Mouse (Mus musculus) spleen, embryonic (tissue): ENCODE measurements around the gene Large2.

Experiments
- CTCF ChIA-PET: fragments of 350-600 bp; sonication (Branson Sonifier 250); formaldehyde crosslinking; loops from one replicate; lab custom pipeline; 2022; lab: Charles Lee

Gene Large2

DNA sequence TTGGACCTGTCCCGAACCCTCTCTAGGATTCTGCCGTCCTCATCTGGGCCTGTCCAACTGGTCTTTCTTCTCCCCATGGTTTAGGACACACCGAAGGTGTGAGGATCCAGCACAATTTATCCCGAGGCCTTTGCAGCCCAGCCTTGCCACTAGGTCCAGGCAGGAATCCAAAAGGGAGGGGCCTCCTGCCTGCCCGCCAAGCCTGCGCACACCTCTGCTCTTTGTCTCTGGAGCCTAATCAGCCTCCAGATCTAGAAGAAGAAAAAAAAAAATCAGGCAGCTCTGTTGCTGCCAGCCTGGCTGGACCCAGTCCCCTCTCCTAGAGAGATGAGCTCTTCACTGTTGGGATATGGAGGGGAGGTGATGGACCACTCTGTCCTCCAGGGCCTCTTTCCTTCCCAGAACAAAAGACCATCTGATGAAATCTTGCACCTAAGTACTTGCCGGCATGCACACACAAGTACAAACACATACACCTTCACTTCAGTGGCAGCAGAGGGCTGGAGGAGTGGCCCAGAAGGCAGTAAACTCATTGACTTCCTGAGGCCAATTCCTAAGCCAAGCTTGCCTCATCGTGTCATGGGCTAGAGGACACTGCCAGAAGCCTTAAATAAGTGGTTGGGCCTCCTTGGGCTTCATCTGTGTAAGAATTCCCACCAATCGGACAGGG lies 1.8 kb downstream of the Large2 start:
- CTCF ChIA-PET, result no interaction called here

DNA sequence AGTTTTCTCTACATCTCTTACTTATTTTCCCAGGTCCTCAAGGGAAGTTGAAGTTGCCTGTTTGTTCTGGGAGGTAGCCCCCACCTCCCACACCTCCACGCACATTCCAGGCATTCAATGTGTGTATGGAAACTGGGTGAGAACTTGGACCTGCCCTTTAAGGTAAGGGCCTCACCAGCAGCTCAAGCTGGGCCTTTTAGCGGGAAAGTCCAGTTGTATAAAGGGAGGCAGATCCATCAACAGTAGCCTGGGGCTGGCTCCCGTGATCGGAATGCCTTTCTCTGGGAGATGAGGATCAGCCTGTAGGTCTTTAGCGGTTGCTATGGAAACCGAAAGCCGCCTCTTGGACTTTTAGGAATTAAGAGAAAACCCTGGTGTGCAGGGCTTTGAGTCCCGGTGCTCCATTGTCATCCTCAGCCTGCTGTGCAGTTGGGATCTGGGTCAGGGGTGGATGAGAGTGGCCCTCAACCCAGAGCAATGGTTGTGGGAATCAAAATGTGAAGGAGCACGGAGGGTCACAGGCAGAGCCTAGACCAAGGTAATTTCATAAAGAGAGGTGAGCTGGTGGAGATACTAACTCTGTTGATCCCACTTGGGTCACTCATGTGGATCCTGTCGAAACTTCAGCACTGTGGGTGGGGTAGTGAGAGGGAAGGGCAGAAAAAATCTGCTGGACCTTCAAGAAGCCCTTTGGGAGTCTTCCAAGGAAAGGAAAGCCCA lies 2.5 kb downstream of the Large2 start:
- CTCF ChIA-PET, result no interaction called here

DNA sequence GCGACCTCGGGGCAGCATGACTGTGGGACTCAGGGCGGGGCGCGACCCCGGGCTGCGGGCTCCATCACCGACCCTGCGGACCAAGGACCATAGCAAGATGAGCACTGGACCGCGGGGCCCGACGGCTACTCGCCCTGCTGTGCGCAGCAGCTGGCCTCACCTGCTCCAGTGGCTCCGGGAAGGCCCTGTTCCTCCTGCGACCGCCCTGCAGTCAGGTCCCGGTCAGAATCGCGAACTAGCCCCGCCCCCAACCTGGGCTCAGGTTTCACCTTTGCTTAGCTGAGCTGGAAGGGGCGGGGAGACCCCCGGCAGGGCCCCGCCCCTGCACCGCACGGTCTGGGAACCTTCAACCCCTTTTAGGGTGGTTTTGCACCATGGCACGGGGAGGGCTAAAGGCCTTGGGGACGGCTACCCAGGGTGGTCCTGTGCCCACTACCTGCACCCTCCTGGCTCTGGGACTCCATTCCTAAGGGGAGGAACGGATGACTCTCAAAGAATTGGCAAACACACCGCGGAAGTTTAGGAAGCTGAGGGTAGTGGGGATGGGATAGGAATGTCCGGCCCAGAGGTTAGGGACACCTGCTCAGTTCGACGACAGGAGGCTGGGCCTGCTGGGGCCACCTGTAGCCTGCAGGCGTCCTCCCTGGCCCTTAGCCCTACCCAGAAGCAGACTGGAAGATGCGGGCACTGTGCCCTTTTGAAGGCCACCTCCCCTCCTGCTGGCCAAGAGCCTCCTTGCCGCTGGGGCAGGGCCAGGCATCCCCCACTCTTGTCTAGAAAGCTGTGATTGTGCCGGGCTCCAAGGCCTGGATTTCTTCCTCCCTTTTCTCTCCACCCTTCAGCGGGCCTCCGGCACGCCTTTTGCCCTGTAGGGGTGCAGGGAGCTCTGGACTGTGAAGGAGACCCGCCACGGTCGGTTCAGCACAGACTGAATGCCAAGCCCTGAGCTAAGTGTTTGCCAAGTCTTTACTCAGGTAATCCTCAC lies 3.6 kb downstream of the Large2 start:
- CTCF ChIA-PET, result no interaction called here

DNA sequence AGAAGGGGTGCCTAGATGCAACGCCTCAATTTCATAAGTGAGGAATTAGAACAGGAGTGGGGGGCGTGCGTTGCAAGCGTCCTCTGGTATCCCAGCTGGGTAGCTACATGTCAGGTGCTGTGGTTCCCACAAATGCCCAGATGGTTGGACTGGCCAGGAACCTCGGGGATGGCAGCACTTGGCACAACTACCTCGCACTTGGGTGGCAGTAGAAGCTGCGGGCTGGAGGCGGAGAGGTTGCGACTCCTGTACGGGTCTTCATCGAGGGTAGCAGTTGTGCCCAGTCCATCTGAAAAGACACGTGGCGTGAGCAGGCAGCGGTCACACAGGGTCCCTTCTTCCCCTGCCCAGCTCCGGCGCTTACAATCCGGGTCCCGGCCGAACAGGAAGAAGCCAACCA lies 4.3 kb downstream of the Large2 start:
- CTCF ChIA-PET, result no interaction called here

DNA sequence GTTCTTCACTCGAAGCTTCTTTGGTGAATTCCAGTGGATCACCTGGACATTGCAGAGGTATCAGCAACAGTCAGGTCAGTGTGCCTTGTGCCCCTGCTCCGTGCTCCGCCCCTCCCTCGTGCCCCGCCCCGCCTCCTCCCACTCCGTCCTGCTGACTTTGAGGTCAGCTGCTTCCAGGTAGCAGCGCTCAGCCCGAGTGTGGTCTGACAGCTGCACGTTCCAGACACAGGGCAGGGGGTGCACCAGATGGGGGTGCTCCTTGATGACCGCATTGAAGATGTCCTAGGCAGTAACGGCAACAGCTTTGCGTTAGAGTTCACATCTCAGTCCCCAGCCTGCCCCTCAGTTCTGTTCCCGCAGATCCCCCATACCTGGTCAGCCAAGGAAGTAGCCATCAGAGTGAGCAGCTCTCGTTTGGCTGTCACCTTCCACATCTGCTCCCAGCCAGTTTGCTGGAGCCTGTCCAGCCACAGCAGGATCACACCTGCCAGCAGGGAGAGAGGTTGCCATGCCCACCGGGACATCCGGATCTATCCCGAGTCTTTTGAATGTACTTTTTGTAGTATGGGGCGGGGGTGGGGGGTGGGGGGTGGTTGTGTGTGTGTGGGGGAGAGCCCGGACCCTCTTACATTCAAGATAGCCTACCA lies 7.2 kb downstream of the Large2 start:
- CTCF ChIA-PET, result no interaction called here

DNA sequence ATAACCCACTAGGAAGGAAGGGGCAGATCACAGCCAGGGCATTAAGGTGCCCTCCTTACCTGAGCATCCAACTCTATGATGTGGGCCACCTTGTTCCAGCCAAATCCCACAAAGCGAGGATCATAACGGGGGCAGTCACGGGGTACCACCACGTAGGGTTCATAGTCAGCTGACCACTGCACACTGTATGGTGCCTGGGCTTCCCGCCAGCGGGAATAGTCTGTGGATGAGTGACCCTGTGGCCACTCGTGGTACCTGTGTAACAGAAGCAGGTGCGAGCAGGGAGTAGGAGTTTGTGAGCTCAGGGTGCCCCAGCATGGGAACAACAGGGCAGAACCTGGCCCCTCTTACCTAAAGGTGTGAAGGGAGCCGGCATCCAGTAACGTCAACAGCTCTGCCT lies 9.1 kb downstream of the Large2 start:
- CTCF ChIA-PET, result no interaction called here

DNA sequence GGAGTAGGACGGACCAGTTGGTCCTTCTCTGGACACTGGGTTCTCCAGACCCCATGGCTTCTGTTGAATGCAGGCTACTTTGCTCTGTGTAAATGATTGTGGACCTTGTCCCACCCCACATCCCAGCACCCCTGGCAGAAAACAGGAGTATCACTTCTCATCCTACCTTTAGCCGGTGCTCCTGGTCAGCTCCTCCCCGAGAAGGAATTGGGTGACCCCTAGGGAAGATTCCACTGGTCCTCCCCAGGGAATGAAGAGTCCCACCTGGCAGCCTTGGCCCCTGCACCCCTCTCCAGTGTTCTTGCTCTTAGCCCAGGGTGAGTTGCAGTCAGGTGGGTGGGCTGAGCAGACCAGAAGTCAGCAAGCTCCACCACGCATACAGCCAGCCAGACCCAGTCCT lies 10.6 kb downstream of the Large2 start:
- CTCF ChIA-PET, result no interaction called here

DNA sequence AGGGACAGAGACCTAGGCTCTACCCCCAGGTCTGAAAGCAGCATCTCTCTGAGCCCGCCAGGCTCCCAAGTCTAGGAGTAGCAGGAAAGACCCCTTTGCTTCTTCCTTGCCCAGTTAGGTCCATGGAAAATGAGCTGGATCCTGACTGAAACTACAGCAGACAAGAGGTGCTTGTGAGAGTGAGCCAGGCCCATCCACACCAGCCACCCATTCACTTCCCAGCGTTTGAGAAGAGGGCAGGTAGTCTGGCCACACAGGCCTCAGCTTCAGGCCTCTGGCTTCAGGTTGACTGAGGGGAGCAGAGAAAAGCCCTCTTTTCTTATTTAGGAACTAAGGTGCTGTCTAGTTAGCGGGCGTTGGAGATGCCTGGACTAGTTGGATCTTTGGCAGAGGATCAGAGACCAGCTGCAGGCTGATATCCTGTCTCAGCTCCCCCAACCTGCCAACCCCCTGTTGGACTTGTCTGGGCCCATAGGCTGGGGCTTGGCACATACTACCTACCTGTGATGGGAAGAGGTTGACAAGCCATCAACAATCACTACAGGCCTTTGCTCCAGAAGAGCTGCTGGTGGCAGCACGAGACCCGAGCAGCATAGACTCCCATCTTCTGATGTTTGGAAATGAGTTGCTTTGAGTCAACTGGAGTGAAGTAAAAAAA lies 12.0 kb downstream of the Large2 start:
- CTCF ChIA-PET, result no interaction called here

DNA sequence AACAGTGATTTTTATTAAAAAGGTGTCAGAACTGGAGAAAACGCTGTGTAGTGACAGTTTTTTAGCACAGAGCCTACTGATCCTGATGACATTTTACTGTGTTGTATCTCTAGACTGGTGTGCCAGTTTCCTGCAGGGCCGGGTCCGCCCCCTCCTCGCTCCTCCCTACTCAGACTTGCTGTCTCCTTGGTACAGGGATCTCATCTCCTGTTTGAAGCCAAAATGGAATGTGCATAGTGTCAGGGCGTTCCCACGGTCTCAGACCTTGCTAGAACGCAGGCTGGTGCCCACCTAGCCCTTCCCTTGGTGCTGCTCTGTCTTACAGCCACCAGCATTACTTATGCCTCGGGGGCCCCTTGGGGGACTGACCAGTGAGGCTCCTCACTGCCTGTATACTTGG lies 12.9 kb downstream of the Large2 start:
- CTCF ChIA-PET, result no interaction called here

DNA sequence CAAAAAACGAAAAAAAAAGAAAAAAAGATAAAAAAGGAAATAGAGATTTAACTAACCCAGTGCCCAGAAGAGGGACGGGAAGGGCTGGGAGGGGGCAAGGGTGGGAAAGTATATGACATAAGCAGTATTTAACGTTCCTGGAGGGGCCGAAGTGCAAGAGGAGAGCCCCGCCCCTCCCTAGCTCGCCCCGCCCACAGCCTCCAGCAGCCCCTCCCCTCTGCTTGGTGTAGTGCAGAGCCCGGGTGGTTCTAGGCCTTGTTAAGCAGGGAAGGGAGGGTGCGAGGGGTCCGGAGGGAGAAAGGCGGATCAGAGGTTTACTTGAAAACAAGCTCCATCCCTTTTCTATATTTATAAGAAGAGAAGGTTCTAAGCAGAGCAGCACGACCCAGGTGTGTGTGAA lies 13.8 kb downstream of the Large2 start:
- CTCF ChIA-PET, result no interaction called here

DNA sequence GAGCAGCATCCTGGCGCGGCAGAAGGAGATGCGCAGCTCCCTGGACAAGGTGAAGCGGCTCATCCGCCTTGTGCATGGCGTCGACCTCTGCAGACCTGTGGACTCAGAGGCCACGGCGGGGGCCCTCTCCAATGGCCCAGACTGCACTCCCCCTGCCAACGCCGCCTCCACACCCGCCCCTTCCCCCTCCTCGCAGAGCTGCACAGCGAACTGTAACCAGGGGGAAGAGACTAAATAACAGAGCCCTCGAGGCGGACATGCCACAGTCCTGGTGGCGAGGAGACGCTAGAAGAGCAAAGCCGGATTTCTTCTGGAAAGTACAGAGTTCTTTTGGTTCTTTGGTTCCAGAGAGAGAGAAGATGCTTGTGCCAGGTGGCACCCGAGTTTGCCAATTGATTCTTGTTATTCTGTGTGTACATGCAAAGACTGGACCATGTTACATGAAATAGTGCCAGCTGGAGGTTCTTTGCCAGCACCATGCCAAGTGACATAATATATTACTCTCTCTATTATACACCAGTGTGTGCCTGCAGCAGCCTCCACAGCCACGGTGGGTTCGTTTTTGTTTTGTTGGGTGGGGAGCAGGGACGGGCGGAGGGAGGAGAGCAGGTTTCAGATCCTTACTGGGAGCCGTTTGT lies 14.4 kb downstream of the Large2 start:
- CTCF ChIA-PET, result no interaction called here

DNA sequence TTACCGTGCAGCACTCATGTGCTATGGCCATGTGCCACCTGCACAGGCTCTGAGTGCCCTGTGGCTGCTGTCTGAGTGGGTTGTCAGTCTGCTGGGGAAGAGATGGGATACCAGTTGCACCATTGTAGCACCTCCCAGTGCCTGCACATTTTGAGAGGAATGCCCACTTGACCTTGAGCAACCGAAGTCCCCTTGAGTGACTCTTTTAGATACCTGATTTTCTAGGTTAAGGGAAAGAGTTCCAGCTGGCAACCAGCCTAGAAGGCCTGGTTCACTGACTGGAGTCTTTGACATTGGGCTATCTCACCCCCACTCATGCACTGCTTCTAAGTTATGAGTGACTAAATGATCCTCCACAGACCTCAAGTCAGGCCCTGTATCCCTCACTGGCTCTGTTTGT lies 15.4 kb downstream of the Large2 start:
- CTCF ChIA-PET, result no interaction called here

DNA sequence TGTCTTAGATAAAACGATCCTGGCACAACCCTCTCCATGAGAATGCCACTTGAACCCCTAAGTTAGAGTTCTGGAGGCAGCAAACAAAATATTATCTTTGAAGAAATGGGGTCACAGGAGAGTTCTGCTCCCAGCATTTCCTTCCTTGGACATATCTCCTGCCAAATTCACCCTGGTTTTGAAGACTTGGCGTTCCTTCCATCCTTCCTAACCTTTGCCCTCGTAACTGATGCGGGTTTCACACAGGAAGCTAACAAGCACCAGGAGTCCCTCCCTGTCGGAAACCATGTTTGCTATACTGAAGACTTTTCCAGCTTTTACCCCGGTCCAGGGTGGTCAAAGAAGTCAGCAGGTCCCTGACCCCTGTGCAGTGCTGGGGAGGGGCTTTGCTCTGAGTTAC lies 20.4 kb downstream of the Large2 start:
- CTCF ChIA-PET, result no interaction called here

DNA sequence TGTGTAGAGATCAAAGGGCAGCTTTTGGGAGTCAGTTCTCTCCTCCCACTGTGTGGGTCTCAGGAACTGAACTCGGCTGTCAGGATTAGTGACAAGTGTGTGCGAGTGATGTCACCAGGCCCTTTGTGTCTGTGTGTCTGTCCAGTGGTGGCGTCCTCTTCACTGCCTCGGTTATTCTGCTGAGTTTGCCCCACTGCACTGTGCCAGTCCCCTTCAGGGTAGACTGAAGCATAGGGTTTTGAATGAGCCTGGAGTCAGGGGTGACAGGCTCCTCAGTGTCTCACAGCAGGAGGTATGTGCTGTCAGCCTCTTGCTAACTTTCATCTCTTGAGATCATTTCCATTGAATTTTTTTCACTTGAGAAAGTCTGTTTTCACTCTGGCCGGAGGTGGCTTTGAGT lies 21.3 kb downstream of the Large2 start:
- CTCF ChIA-PET, result no interaction called here

DNA sequence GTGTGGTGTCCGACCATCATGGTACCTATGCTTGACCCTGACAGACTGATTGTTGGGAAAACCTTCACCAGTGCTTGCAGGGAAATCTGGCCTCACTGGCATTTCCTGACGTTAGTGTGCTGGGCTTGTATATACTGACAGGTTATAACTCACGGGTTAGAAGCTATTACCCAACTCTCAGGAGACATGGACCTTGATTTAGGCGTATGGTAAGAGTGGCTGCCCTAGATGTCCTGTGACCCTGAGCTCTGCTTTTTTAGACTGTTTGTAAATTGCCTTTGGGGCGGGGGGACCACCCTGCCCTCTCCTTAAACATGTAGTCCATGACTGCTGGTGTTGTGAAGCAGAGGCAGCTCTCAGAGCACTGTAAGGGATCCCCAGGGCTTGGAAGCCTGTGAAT lies 24.0 kb downstream of the Large2 start:
- CTCF ChIA-PET, result no interaction called here

DNA sequence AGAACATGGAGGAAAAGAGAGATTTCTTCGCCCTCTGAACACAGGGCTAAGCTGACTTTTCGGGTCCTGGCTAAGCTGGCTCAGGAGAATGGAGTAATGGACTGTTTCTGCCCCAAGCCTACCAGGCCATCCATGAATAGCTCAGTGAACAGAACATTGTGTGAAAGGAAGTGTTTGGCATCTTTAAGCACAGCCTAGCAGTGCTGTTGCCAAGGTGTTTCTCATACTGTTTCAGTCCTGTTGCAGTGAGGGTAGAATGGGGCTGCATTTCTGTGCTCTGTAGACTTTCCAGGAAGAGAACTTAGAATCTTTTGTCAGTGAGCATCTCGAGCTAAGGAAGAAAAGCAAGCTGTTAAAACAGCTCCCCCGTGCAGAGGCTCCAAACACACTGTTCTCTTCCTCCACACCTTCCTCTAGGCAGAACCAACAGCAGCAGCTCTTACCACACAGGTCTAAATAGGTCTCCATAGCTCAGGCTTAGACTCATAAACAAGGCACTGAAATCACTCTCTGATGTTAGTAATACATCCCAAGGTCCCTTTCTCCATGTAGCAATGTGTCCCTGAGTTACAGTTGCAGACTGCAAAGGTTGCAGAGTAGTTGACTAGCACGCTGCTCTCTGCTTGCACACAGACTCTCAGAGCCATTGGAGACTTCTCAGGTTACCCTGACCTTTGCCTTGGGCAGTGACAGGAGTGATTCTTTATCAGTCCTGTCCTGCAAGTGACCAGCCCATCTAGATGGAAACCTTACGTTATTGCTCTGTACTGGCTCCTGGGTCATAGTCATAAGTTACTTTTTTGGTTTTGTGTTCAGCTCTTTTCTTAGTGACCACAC lies 24.9 kb downstream of the Large2 start:
- CTCF ChIA-PET, result no interaction called here

DNA sequence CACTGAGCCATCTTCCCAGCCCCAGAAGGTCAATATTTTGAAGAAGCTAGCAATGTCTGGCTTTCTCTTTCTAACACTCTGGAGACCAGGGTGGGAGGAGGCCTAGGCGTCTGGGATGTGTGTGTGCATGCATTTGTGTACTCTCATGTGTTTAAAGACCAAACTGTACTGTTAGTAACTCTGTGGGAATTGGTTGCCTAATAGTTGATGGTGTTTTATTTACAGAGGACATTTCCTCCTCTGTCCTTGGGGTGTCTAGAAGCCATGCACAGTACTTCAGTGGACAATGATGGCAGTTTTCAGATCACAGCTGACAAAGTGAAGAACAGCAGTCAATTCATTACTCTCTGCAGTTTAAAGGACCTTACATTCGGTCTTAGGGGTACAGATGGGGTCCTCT lies 27.5 kb downstream of the Large2 start:
- CTCF ChIA-PET, result interaction anchor here (0.5 kb wide), 2 partner anchors 52 to 1345 kb away, joined by 10 to 19 read pairs; no protein-coding TSS in a partner anchor

DNA sequence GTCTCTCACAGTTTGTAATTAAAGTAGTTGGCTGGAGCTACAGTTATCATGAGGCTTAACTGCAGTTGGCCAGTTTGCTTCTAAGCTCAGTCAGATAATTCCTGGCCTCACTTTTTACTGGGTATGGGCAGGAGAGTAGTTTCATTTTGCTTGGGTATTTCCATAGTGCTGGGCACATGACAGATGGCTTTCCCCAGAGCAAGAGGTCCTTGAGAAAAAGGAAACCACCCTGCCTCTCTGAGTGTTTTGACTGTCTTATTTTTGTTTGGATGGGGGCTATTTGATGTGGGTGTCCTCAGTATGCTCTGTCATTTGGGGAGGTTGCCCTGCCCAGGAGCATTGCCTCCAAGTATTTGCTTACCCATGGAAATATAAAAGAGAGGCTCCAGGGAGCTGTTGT lies 32.3 kb downstream of the Large2 start:
- CTCF ChIA-PET, result no interaction called here

DNA sequence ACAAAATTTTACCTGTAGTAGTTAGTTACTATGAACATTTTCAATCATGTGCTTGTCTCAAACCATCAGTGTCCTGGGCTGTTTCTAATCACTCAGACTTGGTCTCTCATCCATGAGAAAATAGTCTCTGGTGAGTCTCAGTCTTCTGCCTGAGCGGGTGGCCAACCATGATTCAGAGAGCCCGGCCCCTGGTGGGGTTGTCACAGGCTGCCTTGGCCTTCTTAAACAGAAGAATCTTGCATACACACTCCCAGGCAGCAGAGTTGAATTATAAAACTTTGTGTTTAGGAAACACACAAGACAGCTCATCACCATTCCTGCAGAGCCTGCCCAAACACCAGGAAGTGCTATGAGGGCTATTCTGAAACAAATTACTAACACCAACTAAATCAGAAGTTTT lies 42.8 kb downstream of the Large2 start:
- CTCF ChIA-PET, result no interaction called here

DNA sequence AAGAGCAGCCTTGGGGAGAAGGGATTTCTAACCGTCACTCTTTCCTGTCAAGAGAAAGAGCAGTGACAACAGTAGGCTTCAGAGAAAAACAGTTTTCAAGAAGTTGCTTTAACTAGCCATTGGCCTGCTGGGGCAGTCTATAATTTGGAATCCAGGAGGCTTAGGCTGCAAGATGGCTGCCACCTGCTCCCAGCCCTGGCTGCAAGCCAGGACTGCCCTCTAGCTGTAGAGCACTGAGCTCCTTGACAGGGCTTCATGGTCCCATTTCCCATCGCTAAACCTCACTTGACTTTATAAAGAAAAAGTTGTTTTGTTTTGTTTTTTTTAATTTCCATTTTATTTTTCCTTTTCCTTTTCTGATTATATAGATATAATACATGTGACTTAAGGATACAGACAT lies 43.3 kb downstream of the Large2 start:
- CTCF ChIA-PET, result no interaction called here
